Comparison of ENCODE assay signal across 8 mouse cellular contexts in genomic region chr15:103307125-103307524, GRCm38 (mm10). TPM values are rescaled to one million over a fixed set of nuclear protein-coding genes. Genes with fewer than 3 reads are reported as not detected.
A peak's percentile ranks its signal among the peaks of the same experiment; 100 is the strongest.
DNase-seq lines count a peak whose midpoint lies in the region; ATAC-seq lines count a peak whose summit lies in the region.

No protein-coding gene starts in this region.

- no peak overlapping the region for H3K9ac ChIP-seq in embryonic facial prominence, embryonic 14.5 days (ENCODE audit: low read depth, low read length)
- H3K9ac ChIP-seq in limb, embryonic 13.5 days, result 0 out of 2 replicates have a peak overlapping the region, but pooled peaks have one; percentile 8
- no peak overlapping the region for H3K9ac ChIP-seq in midbrain, embryonic 15.5 days

- no peaks in the 10 kb centered on the region for H3K9me3 ChIP-seq in embryonic facial prominence, embryonic 14.5 days (ENCODE audit: control insufficient read depth, low read length)
- no peaks in the 10 kb centered on the region for H3K9me3 ChIP-seq in limb, embryonic 13.5 days
- no peaks in the 10 kb centered on the region for H3K9me3 ChIP-seq in midbrain, embryonic 15.5 days

- 0% methylated on average over 7 of the region's 7 CpGs for WGBS in embryonic facial prominence, embryonic 14.5 days
- WGBS in limb, embryonic 13.5 days, result 0% methylated on average over 7 of the region's 7 CpGs
- WGBS in midbrain, embryonic 15.5 days, result under 1% methylated on average over 7 of the region's 7 CpGs

- H3K4me3 ChIP-seq in embryonic facial prominence, embryonic 14.5 days (ENCODE audit: low read depth, low read length), result no peak overlapping the region
- no peak overlapping the region for H3K4me3 ChIP-seq in limb, embryonic 13.5 days
- H3K4me3 ChIP-seq in midbrain, embryonic 15.5 days, result no peak overlapping the region

- H3K36me3 ChIP-seq in embryonic facial prominence, embryonic 14.5 days (ENCODE audit: control insufficient read depth, insufficient read depth, low read length), result no peaks in the 10 kb centered on the region
- no peaks in the 10 kb centered on the region for H3K36me3 ChIP-seq in limb, embryonic 13.5 days
- H3K36me3 ChIP-seq in midbrain, embryonic 15.5 days (replicated peaks), result no peaks in the 10 kb centered on the region

- peaks cover 33% of the 10 kb centered on the region for H3K4me1 ChIP-seq in embryonic facial prominence, embryonic 14.5 days (ENCODE audit: control insufficient read depth, insufficient read depth, low read length)
- H3K4me1 ChIP-seq in limb, embryonic 13.5 days, result peaks cover 53% of the 10 kb centered on the region
- H3K4me1 ChIP-seq in midbrain, embryonic 15.5 days, result peaks cover 46% of the 10 kb centered on the region

- peak; percentile 98 for DNase-seq in 3T3-L1 (ENCODE audit: low read depth, low spot score)
- DNase-seq in adrenal gland, postnatal 36 days, result peak; percentile 90 to 92
- DNase-seq in embryonic facial prominence, embryonic 14.5 days (ENCODE audit: low spot score), result peak; percentile 93
- peak; percentile 86 to 94 for DNase-seq in heart, adult 9 months (ENCODE audit: low spot score in 2 of 2)
- DNase-seq in kidney, adult 9 months, result peak; percentile 97
- DNase-seq in spleen, adult 18-20 months, result peak; percentile 77 to 91

- ATAC-seq in embryonic facial prominence, embryonic 14.5 days (ENCODE audit: low read depth), result no peak
- ATAC-seq in limb, embryonic 13.5 days (ENCODE audit: low FRiP score, low read depth), result no peak
- no peak for ATAC-seq in midbrain, embryonic 15.5 days (replicated peaks)

- no peaks in the 10 kb centered on the region for H3K27me3 ChIP-seq in embryonic facial prominence, embryonic 14.5 days (replicated peaks; ENCODE audit: control insufficient read depth, insufficient read depth, low read length)
- peaks cover 8% of the 10 kb centered on the region for H3K27me3 ChIP-seq in limb, embryonic 13.5 days
- H3K27me3 ChIP-seq in midbrain, embryonic 15.5 days (replicated peaks), result no peaks in the 10 kb centered on the region

- H3K27ac ChIP-seq in embryonic facial prominence, embryonic 14.5 days (replicated peaks; ENCODE audit: low read depth, low read length), result peak overlapping the region; percentile 65
- H3K27ac ChIP-seq in limb, embryonic 13.5 days, result peak overlapping the region; percentile 97; the same call in 1 of the 2 replicates
- H3K27ac ChIP-seq in midbrain, embryonic 15.5 days, result peak overlapping the region; percentile 98

- H3K4me2 ChIP-seq in embryonic facial prominence, embryonic 14.5 days (ENCODE audit: low read depth, low read length), result no peak overlapping the region
- H3K4me2 ChIP-seq in limb, embryonic 13.5 days (replicated peaks), result peak overlapping the region; percentile 34; the same call in 1 of the 2 replicates
- peak overlapping the region; percentile 11; the same call in 1 of the 2 replicates for H3K4me2 ChIP-seq in midbrain, embryonic 15.5 days

RNA-seq across cellular contexts. Expression of gene Gpr84, which starts 3.3 kb away (rescaled TPM):
- not detected for total RNA-seq in adrenal gland, postnatal 36 days (2021)
- 0.13 and 0.47 TPM in 2 replicates for polyA plus RNA-seq in embryonic facial prominence, embryonic 14.5 days (2014; fragmentation: Nextera tagmentation; extraction: Ambion mirVana)
- polyA plus RNA-seq in limb, embryonic 13.5 days (2015; fragmentation: Nextera tagmentation; extraction: Ambion mirVana), result 0.34 and 0.41 TPM in 2 replicates
- polyA plus RNA-seq in midbrain, embryonic 15.5 days (2015; fragmentation: Nextera tagmentation; extraction: Ambion mirVana), result 0.31 and 0.34 TPM in 2 replicates

RNA-seq across cellular contexts. Expression of gene Zfp385a, which starts 32.8 kb away (rescaled TPM):
- 10 to 100 TPM; 11.8 to 13.3 TPM for total RNA-seq in adrenal gland, postnatal 36 days (2021)
- 18.4 and 19.0 TPM in 2 replicates for polyA plus RNA-seq in embryonic facial prominence, embryonic 14.5 days (2014; fragmentation: Nextera tagmentation; extraction: Ambion mirVana)
- polyA plus RNA-seq in limb, embryonic 13.5 days (2015; fragmentation: Nextera tagmentation; extraction: Ambion mirVana), result 11.7 and 13.1 TPM in 2 replicates
- polyA plus RNA-seq in midbrain, embryonic 15.5 days (2015; fragmentation: Nextera tagmentation; extraction: Ambion mirVana), result 24.4 and 25.6 TPM in 2 replicates

RNA-seq across cellular contexts. Expression of gene Copz1, which starts 34.6 kb away (rescaled TPM):
- 100 to 1,000 TPM; 144 to 150 TPM for total RNA-seq in adrenal gland, postnatal 36 days (2021)
- 274 and 289 TPM in 2 replicates for polyA plus RNA-seq in embryonic facial prominence, embryonic 14.5 days (2014; fragmentation: Nextera tagmentation; extraction: Ambion mirVana)
- polyA plus RNA-seq in limb, embryonic 13.5 days (2015; fragmentation: Nextera tagmentation; extraction: Ambion mirVana), result 283 TPM in 2 replicates
- 197 and 203 TPM in 2 replicates for polyA plus RNA-seq in midbrain, embryonic 15.5 days (2015; fragmentation: Nextera tagmentation; extraction: Ambion mirVana)

RNA-seq across cellular contexts. Expression of gene Nfe2, which starts 48.9 kb away (rescaled TPM):
- under 1 TPM; 0.16 to 0.43 TPM for total RNA-seq in adrenal gland, postnatal 36 days (2021)
- 2.1 and 2.5 TPM in 2 replicates for polyA plus RNA-seq in embryonic facial prominence, embryonic 14.5 days (2014; fragmentation: Nextera tagmentation; extraction: Ambion mirVana)
- 2.8 and 3.8 TPM in 2 replicates for polyA plus RNA-seq in limb, embryonic 13.5 days (2015; fragmentation: Nextera tagmentation; extraction: Ambion mirVana)
- 0.63 and 0.92 TPM in 2 replicates for polyA plus RNA-seq in midbrain, embryonic 15.5 days (2015; fragmentation: Nextera tagmentation; extraction: Ambion mirVana)

RNA-seq across cellular contexts. Expression of gene Itga5, which starts 59.4 kb away (rescaled TPM):
- 10 to 100 TPM; 37.0 to 37.4 TPM for total RNA-seq in adrenal gland, postnatal 36 days (2021)
- 63.4 TPM in 2 replicates for polyA plus RNA-seq in embryonic facial prominence, embryonic 14.5 days (2014; fragmentation: Nextera tagmentation; extraction: Ambion mirVana)
- 55.2 and 55.3 TPM in 2 replicates for polyA plus RNA-seq in limb, embryonic 13.5 days (2015; fragmentation: Nextera tagmentation; extraction: Ambion mirVana)
- 7.3 and 8.2 TPM in 2 replicates for polyA plus RNA-seq in midbrain, embryonic 15.5 days (2015; fragmentation: Nextera tagmentation; extraction: Ambion mirVana)
